Mouse (Mus musculus) splenic B cell, adult 2 months (primary cell): ENCODE data around the gene Ube2d1.

Experiments used
- DNase-seq: peaks from one replicate; pipeline ENCODE4 v3.0.0-alpha.2; 2011; ENCODE audit warnings: low read depth, low spot score
- H3K27me3 ChIP-seq: 2 replicates; pipeline ENCODE4 v1.6.1; 2012; ENCODE audit warnings: mild to moderate bottlenecking, low read length, moderate library complexity, mixed read lengths; ENCODE audit not compliant: control insufficient read depth, poor library complexity, insufficient read depth, severe bottlenecking
- H3K36me3 ChIP-seq: 2 replicates; pipeline ENCODE4 v1.6.1; 2012; ENCODE audit warnings: mild to moderate bottlenecking, low read length, moderate library complexity, mixed read lengths; ENCODE audit not compliant: control insufficient read depth, poor library complexity, insufficient read depth, severe bottlenecking

Ube2d1 gene

GRCm38 (mm10) chr10:71308199-71308598, 23.1 kb upstream of the Ube2d1 start:
- no peaks in the 10 kb centered on the region for H3K36me3 ChIP-seq
- DNase-seq, result no peak
- no peaks in the 10 kb centered on the region for H3K27me3 ChIP-seq

DNA sequence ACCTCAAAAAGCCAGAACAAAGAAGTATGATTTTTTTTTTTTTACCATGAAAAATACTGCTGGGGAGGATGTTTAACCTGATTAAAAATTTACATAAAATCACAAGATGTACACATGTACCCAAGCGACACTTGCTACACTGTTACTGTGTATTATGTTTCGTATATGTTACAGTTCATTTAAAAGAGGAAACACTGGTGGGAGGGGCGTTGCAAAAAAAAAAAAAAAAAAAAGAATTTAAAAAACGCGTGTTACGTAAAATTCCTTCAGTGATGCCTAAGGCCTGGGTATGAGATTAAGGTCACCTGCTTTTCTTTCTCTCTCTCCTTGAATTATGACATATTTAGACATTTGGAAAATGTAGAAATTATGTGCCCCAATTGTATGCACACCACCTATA, 21.7 kb upstream of the Ube2d1 start:
- DNase-seq, result peak; percentile 29
- H3K36me3 ChIP-seq, result no peaks in the 10 kb centered on the region
- no peaks in the 10 kb centered on the region for H3K27me3 ChIP-seq

DNA sequence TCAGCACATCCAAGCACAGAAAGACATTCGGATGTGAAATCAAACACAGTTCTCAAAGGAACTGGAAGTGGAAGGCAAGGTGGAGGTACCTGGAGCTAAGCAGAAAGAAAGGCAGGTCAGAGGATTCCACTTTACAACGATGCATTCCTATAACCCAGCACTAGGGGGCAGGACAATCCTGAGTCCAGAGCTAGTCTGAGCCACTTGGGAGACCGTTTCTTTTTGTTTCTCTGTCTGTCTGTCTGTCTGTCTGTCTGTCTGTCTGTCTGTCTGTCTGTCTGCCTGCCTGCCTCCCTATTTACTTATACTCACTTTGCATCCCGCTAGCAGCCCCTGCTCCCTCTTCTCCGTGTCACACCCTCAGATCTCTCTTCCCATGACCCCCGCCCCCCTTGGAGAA, 21.1 kb upstream of the Ube2d1 start:
- H3K36me3 ChIP-seq, result no peaks in the 10 kb centered on the region
- peak; percentile 77 for DNase-seq
- no peaks in the 10 kb centered on the region for H3K27me3 ChIP-seq

GRCm38 (mm10) chr10:71302490-71302889, 17.4 kb upstream of the Ube2d1 start:
- DNase-seq, result peak; percentile 75
- Histone ChIP-seq H3K36me3 (no peaks in the 10 kb centered on the region), H3K27me3 (no peaks in the 10 kb centered on the region)

DNA sequence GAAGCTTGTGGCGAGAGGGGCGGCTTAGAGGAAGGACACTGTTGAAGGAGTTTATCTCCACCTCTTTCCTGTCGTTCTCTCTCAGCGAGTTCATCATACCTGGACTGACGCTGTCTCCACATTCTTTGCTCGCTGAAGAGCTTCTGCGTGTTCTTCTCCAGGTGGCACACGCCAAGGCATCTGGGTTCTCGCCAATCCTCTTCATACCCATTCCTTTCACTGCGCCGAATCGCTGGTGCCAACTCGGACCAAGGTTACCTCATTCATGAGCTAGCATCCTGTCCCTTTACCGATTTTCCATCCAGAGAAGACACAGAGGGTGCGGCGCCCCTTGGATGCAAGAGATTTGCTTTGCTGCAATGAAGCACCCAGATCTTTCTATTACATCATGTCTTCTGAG, 15.1 kb upstream of the Ube2d1 start:
- no peak for DNase-seq
- Histone ChIP-seq H3K36me3 (no peaks in the 10 kb centered on the region), H3K27me3 (no peaks in the 10 kb centered on the region)

DNA sequence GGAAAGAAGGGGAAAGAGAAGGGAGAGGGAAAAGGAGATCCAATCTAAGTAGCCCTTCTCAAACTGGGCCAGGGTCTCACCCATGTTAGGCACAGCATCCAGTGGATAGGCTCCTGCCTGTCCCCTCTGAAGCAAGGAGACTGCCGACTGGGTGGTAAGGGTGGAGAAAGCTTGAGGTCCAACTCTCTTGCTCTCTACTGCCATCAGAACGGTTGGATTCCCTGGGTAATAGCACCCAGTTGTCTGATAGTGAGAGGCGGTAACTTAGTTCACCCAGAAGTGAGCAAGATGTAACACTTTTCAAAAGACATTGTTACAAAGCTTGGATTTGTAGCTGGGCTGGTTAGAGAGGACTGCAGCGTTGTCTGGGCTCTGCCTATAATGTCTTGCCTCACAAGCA, 8.2 kb upstream of the Ube2d1 start:
- peak; percentile 13 for DNase-seq
- Histone ChIP-seq H3K27me3 (no peaks in the 10 kb centered on the region), H3K36me3 (no peaks in the 10 kb centered on the region)

- Histone ChIP-seq H3K36me3 (no peaks in the 10 kb centered on the region), H3K27me3 (no peaks in the 10 kb centered on the region)
- peak; percentile 40 for DNase-seq
Measured at GRCm38 (mm10) chr10:71292254-71292653, 7.2 kb upstream of the Ube2d1 start.

DNA sequence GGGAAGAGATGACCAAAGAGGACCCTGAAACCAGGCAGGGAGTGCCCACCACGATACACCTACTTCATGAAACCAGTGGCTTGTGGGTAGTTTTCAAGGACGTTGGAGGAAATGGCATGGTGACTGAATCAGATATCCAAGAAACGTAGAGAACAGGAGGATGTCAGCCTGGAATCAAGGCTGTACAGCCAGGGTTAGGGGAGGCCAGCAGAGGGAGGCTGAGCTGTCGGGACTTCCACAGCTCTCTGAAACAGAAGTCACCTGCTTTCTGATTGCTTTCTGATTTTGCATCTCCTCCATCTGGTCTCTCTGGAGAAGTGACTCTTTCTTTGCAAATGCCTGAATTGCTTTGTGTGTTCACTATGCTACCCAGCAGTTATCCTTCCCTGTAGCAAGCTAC, 6.7 kb upstream of the Ube2d1 start:
- Histone ChIP-seq H3K27me3 (no peaks in the 10 kb centered on the region), H3K36me3 (no peaks in the 10 kb centered on the region)
- peak; percentile 43 for DNase-seq

- Histone ChIP-seq H3K36me3 (no peaks in the 10 kb centered on the region), H3K27me3 (no peaks in the 10 kb centered on the region)
- DNase-seq, result peak; percentile 21
Measured at GRCm38 (mm10) chr10:71291179-71291661, 6.2 kb upstream of the Ube2d1 start.

DNA sequence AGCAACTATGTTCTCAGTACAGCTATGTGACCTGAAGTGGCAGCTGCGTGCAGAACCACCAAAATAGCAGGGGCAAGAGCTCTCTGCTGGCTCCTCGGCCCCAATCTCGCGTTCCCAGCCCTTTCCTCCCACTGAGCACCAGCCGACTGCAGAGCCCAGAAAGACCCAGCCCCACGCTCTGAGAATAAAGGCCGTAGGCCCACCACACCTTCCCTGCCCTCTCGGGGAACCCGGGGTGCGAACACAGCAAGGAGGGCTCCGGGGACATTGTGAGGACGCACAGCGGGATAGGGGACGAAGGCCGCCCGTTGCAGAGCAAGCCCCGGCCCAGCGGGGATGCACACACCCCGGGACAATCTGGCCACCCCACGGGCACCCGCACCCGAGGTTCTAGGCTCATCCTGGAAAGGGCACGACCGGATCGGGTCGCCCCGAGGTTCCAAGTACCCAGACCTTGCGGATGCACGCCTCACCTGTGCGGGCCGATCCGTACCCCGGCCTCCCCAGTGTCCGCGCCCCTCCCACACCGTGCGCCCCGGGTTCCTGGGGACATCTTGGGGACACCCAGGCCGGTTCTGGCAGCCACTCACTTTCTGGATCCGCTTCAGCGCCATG, 444 bp downstream of the Ube2d1 start:
- peak; percentile 23 for DNase-seq
- H3K27me3 ChIP-seq, result no peaks in the 10 kb centered on the region
- H3K36me3 ChIP-seq, result no peaks in the 10 kb centered on the region

- no peaks in the 10 kb centered on the region for H3K36me3 ChIP-seq
- H3K27me3 ChIP-seq, result no peaks in the 10 kb centered on the region
- no peak for DNase-seq
Measured at GRCm38 (mm10) chr10:71284131-71284510, 941 bp downstream of the Ube2d1 start.

DNA sequence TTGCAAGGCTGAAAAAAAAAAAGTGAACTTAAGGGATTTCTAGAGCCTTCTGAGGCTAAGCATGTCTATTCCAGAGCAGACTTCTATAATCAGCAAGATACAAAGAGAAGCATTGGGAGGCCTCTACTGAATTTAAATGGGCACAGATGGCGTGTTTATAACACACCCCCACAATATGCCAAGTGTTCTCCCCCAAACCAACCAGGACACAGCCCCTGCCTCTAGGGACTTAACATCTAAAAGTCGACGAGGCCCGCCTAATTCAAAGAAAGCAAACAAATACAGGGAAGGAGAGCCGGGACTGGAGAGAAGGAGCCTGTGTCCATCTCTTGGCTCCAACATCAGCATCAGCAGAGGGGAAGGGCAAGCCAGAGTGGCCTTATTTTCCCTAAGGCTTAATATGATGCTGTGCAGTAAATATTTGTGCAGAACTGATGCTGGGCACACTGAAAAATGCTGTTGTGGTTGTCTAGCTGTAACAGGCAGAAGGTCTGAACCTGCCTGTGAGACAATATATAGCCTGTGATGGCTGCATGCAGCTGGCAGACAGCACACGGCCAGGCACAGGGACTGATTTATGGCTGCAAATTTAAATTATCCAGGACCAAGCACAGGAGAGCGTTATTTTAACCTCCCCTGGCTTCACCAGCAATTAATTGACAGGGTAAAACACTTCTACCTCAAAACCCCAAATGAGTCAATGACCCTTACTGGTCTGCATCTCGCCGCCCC, 11.9 kb downstream of the Ube2d1 start:
- H3K36me3 ChIP-seq, result no peaks in the 10 kb centered on the region; the same call in 1 of the 2 replicates
- H3K27me3 ChIP-seq, result no peaks in the 10 kb centered on the region
- DNase-seq, result no peak

GRCm38 (mm10) chr10:71267973-71268372, 17.1 kb downstream of the Ube2d1 start:
- Histone ChIP-seq H3K27me3 (no peaks in the 10 kb centered on the region), H3K36me3 (no peaks in the 10 kb centered on the region)
- DNase-seq, result no peak

GRCm38 (mm10) chr10:71267511-71267910, 17.6 kb downstream of the Ube2d1 start:
- no peaks in the 10 kb centered on the region for H3K27me3 ChIP-seq
- DNase-seq, result no peak

DNA sequence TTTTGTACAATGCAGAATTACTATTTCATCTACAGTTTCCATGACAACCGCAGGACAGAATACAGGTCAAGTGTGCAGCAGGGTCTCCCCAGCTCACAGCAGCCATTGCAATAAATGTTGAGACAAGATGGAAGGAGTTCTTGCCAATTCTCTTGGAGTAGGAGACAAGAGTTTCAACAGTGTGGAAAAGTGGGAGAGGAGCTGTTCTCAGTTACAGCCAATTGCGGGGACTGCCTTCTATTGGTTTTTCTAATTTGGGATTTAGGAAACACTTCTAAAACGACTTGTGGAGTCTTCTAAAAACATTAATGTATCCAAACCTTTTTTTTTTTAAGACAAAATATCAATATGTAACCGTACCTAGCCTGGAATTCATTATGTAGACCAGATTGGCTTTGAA, 20.0 kb downstream of the Ube2d1 start:
- DNase-seq, result no peak
- Histone ChIP-seq H3K27me3 (no peaks in the 10 kb centered on the region), H3K36me3 (no peaks in the 10 kb centered on the region)

More at GRCm38 (mm10) chr10:71267511-71267910, 17.6 kb downstream of the Ube2d1 start:
- H3K36me3 ChIP-seq, result no peaks in the 10 kb centered on the region
